Mouse (Mus musculus) spleen, adult 2 months (tissue): ENCODE measurements around the gene Actrt3.

Experiments
- CTCF ChIP-seq: fragments of 200-500 bp; IDR thresholded peaks from 2 replicates; pipeline ENCODE4 v1.5.1; 2011; ENCODE audit warnings: mild to moderate bottlenecking, inconsistent platforms; ENCODE audit not compliant: insufficient read depth, insufficient read length, insufficient replicate concordance; ENCODE audit errors: extremely low read depth
- POLR2A ChIP-seq: fragments of 200-500 bp; IDR thresholded peaks from 2 replicates; pipeline ENCODE4 v1.6.1; 2011; ENCODE audit warnings: low read depth, low read length, inconsistent platforms

GRCm38 (mm10) chr3:30595111-30595832 is 4.5 kb downstream of the Actrt3 start:
- TF ChIP-seq CTCF (no peak), POLR2A (no peak)
